ENCODE assay signal across 11 mouse cellular contexts in genomic region chr6:134559635-134560034, GRCm38 (mm10).
"Had no signal": no experiment of that assay in that cellular context is flagged by ENCODE, and none has a peak within 500 bp of the region (broad histone marks: within the 10 kb centered on the region; RNA-seq: fewer than 3 reads in every experiment).

No protein-coding gene starts in this region.

- H3K9ac ChIP-seq: limb, embryonic 13.5 days; liver, embryonic 14.5 days had no signal

- H3K4me3 ChIP-seq: limb, embryonic 13.5 days; megakaryocyte, embryonic 14.5 days had no signal

- H3K9me3 ChIP-seq: limb, embryonic 13.5 days; megakaryocyte, embryonic 14.5 days had no signal

- H3K27ac ChIP-seq: limb, embryonic 13.5 days; liver, embryonic 14.5 days had no signal

- H3K4me2 ChIP-seq: limb, embryonic 13.5 days; midbrain, embryonic 11.5 days had no signal

- DNase-seq: kidney, adult 11 months; kidney, postnatal 14 days; left cerebral cortex, postnatal 4 days; lung, postnatal 4 days; right cerebral cortex, adult 18-20 months; right cerebral cortex, postnatal 25 days; thymus, postnatal 36 days had no signal

- H3K27me3 ChIP-seq: limb, embryonic 13.5 days; megakaryocyte, embryonic 14.5 days had no signal

- H3K36me3 ChIP-seq: limb, embryonic 13.5 days had no signal
